Mouse (Mus musculus) CH12.LX (cell line): ENCODE data around the gene Gatb.

Experiments
- BHLHE40 ChIP-seq: IDR thresholded peaks from 2 replicates; pipeline ENCODE4 v1.6.1; 2011; ENCODE audit warnings: mild to moderate bottlenecking, low read depth, low read length, improper control_type of control experiment
- CTCF ChIP-seq, 2 experiments: IDR thresholded peaks in 1 of 2; conservative IDR thresholded peaks in 1 of 2; 2 replicates each; pipeline ENCODE4 v1.5.1; 2011 to 2012; ENCODE audit warnings: low read depth in 2 of 2, low read length in 2 of 2, improper control_type of control experiment in 1 of 2, inconsistent platforms in 1 of 2, mild to moderate bottlenecking in 1 of 2, moderate library complexity in 1 of 2
- E2F4 ChIP-seq: IDR thresholded peaks from 2 replicates; pipeline ENCODE4 v1.6.1; 2011; ENCODE audit warnings: low read depth, low read length, improper control_type of control experiment; ENCODE audit not compliant: insufficient replicate concordance
- ELF1 ChIP-seq: IDR thresholded peaks from 2 replicates; pipeline ENCODE4 v1.6.1; 2014; ENCODE audit warnings: low read depth, mild to moderate bottlenecking, inconsistent platforms, low read length, improper control_type of control experiment
- HCFC1 ChIP-seq: IDR thresholded peaks from 2 replicates; pipeline ENCODE4 v1.6.1; 2012; ENCODE audit warnings: low read depth, mild to moderate bottlenecking, inconsistent platforms, low read length, improper control_type of control experiment
- MAZ ChIP-seq: IDR thresholded peaks from 2 replicates; pipeline ENCODE4 v1.6.1; 2012; ENCODE audit warnings: low read depth, mild to moderate bottlenecking, inconsistent platforms, low read length, improper control_type of control experiment, moderate library complexity
- POLR2A ChIP-seq: IDR thresholded peaks from 2 replicates; pipeline ENCODE4 v1.6.1; 2011; ENCODE audit warnings: low read depth, mild to moderate bottlenecking, improper control_type of control experiment, low read length
- SIN3A ChIP-seq: IDR thresholded peaks from 2 replicates; pipeline ENCODE4 v1.6.1; 2012; ENCODE audit warnings: low read length, improper control_type of control experiment, inconsistent platforms
- USF1 ChIP-seq: IDR thresholded peaks from 2 replicates; pipeline ENCODE4 v1.6.1; 2014; ENCODE audit warnings: low read depth, mild to moderate bottlenecking, inconsistent platforms, low read length, improper control_type of control experiment

DNA sequence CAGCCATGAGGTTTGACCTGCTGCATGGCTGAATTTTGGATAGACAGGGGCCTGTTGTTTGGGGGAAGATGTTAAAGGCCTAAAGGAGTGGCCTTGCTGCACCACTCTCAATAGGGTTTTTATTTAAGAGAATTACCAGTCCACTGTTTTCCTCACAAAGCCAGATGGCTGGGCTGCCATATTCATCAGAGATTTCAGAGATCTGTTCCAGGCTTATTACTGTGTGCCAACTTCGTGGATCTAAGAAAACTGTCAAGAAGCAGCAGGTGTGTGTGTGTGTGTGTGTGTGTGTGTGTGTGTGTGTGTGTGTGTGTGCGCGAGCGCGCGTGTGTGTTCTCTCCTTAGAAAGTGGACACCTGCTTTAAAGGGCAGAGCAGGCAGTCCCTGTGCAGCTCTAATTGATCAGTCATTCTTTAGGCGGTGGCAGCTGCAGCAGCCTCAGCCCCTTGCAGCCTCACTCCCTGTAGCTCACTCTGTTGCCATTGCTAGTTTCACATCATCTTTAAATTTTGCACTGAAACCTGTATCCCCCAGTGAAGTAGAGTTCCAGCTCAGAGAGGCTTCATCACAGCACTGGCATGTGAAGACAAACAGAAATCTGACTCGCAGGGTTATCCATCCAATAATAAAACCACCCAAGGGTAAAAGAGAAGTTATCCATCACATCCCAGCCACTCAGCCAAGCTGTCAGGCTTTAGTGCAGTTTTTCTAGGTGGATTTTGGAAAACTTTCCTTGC is 60.6 kb downstream of the Gatb start:
- TF ChIP-seq POLR2A (no peak), BHLHE40 (no peak), CTCF (conservative IDR thresholded peaks at IDR 0.05 in 1 of 2, IDR thresholded peaks at IDR 0.05 in 1 of 2; ENCODE audit: low read depth in 2 of 2, low read length in 2 of 2) (no peak), E2F4 (no peak), USF1 (no peak), HCFC1 (no peak), ELF1 (no peak), MAZ (no peak), SIN3A (no peak)
